In genomic region chr8:45666221-45666620, GRCm38 (mm10) we compare ENCODE assay signal across 23 mouse cellular contexts.
"Had no signal": no experiment of that assay in that cellular context is flagged by ENCODE, and none has a peak within 500 bp of the region (broad histone marks: within the 10 kb centered on the region; RNA-seq: fewer than 3 reads in every experiment).

No protein-coding gene starts in this region.

- ATAC-seq: forebrain, embryonic 15.5 days; forebrain, postnatal 0 days; hindbrain, postnatal 0 days; intestine, embryonic 16.5 days; liver, embryonic 12.5 days had no signal

- DNase-seq: forebrain, postnatal 0 days; gastrocnemius, postnatal 14 days; gastrocnemius, postnatal 36 days; heart, adult 11 months; heart, adult 2 months; kidney, adult 11 months; kidney, adult 2 months; kidney, adult 9 months; kidney, postnatal 14 days; kidney, postnatal 36 days; layer of hippocampus, adult 9-11 months; layer of hippocampus, postnatal 36 days; left cerebral cortex, postnatal 4 days had no signal

- H3K9me3 ChIP-seq: forebrain, embryonic 15.5 days; hindbrain, embryonic 13.5 days; hindbrain, embryonic 15.5 days; kidney, embryonic 15.5 days; limb, embryonic 13.5 days; limb, embryonic 15.5 days; liver, embryonic 12.5 days had no signal

- H3K4me1 ChIP-seq: forebrain, embryonic 15.5 days; hindbrain, embryonic 15.5 days; limb, embryonic 15.5 days; liver, embryonic 12.5 days had no signal

- H3K4me3 ChIP-seq: forebrain, embryonic 15.5 days; heart, adult 2 months; hindbrain, embryonic 13.5 days; hindbrain, embryonic 15.5 days; kidney, embryonic 15.5 days; limb, embryonic 13.5 days; limb, embryonic 15.5 days; liver, embryonic 12.5 days had no signal

- H3K36me3 ChIP-seq: forebrain, embryonic 15.5 days; kidney, embryonic 15.5 days; limb, embryonic 13.5 days; limb, embryonic 15.5 days; liver, embryonic 12.5 days had no signal

- H3K9ac ChIP-seq: forebrain, embryonic 15.5 days; forebrain, postnatal 0 days; hindbrain, embryonic 13.5 days; hindbrain, embryonic 15.5 days; kidney, embryonic 15.5 days; limb, embryonic 13.5 days; limb, embryonic 15.5 days; liver, embryonic 12.5 days had no signal

- H3K4me2 ChIP-seq: forebrain, embryonic 15.5 days; hindbrain, embryonic 13.5 days; hindbrain, embryonic 15.5 days; kidney, embryonic 15.5 days; limb, embryonic 13.5 days; limb, embryonic 15.5 days; liver, embryonic 12.5 days had no signal

- H3K27me3 ChIP-seq: forebrain, embryonic 15.5 days; hindbrain, embryonic 13.5 days; hindbrain, embryonic 15.5 days; kidney, embryonic 15.5 days; limb, embryonic 13.5 days; limb, embryonic 15.5 days; liver, embryonic 12.5 days had no signal

- H3K27ac ChIP-seq: forebrain, embryonic 15.5 days; heart, adult 2 months; hindbrain, embryonic 13.5 days; hindbrain, embryonic 15.5 days; hindbrain, postnatal 0 days; kidney, embryonic 15.5 days; kidney, postnatal 0 days; limb, embryonic 13.5 days; limb, embryonic 15.5 days; liver, embryonic 12.5 days had no signal
